Mouse (Mus musculus) hindbrain, embryonic 11.5 days (tissue): ENCODE measurements at regions not wholly inside any gene's neighbourhood (a gene's known extent, or its start where the extent isn't known, plus 50 kb on each side); places are given as distances from the start of the nearest gene placed in this dataset.
A peak's percentile ranks its signal among the peaks of the same experiment; 100 is the strongest.

Experiments
- ATAC-seq: fragments of 200-750 bp; cut with Nextera tagmentation; 2 replicates; pipeline ENCODE4 v1.8.0; 2017; ENCODE audit warnings: mild to moderate bottlenecking, moderate TSS enrichment, moderate library complexity; ENCODE audit not compliant: low FRiP score
- DNase-seq: peaks from one replicate; pipeline ENCODE4 v3.0.0-alpha.2; 2015; ENCODE audit warnings: low spot score
- H3K27ac ChIP-seq: fragments of 300-500 bp; sonication (generic); 2 replicates; pipeline ENCODE4 v1.5.1; 2014; ENCODE audit warnings: mild to moderate bottlenecking, low read depth, low read length
- H3K27me3 ChIP-seq: fragments of 300-500 bp; sonication (generic); 2 replicates; pipeline ENCODE4 v1.6.1; 2014; ENCODE audit warnings: mild to moderate bottlenecking, low read length, moderate library complexity, mixed read lengths; ENCODE audit not compliant: control insufficient read depth, insufficient read depth
- H3K36me3 ChIP-seq: fragments of 300-500 bp; sonication (generic); 2 replicates; pipeline ENCODE4 v1.6.1; 2014; ENCODE audit warnings: mild to moderate bottlenecking, low read length, moderate library complexity, mixed read lengths; ENCODE audit not compliant: control insufficient read depth, insufficient read depth
- H3K4me1 ChIP-seq: fragments of 300-500 bp; sonication (generic); replicated peaks from 2 replicates; pipeline ENCODE4 v1.6.1; 2014; ENCODE audit warnings: low read length, mixed read lengths; ENCODE audit not compliant: control insufficient read depth, insufficient read depth
- H3K4me2 ChIP-seq: fragments of 300-500 bp; sonication (generic); replicated peaks from 2 replicates; pipeline ENCODE4 v1.6.1; 2014; ENCODE audit warnings: mild to moderate bottlenecking, low read depth, low read length
- H3K4me3 ChIP-seq: fragments of 300-500 bp; sonication (generic); 2 replicates; pipeline ENCODE4 v1.5.1; 2014; ENCODE audit warnings: low read depth, low read length
- H3K9ac ChIP-seq: fragments of 300-500 bp; sonication (generic); 2 replicates; pipeline ENCODE4 v1.6.1; 2014; ENCODE audit warnings: low read depth, low read length
- H3K9me3 ChIP-seq: fragments of 300-500 bp; sonication (generic); 2 replicates; pipeline ENCODE4 v1.6.1; 2016; ENCODE audit warnings: low read length; ENCODE audit not compliant: control insufficient read depth
- whole genome bisulfite sequencing: fragments of 180-500 bp; shearing (Covaris S2); extraction: QIAGEN DNeasy Blood & Tissue Kit; methylation state at CpG from one replicate; pipeline ENCODE4 v1.1.7; 2014; 5-methylcytosine and 5-hydroxymethylcytosine counted together

DNA sequence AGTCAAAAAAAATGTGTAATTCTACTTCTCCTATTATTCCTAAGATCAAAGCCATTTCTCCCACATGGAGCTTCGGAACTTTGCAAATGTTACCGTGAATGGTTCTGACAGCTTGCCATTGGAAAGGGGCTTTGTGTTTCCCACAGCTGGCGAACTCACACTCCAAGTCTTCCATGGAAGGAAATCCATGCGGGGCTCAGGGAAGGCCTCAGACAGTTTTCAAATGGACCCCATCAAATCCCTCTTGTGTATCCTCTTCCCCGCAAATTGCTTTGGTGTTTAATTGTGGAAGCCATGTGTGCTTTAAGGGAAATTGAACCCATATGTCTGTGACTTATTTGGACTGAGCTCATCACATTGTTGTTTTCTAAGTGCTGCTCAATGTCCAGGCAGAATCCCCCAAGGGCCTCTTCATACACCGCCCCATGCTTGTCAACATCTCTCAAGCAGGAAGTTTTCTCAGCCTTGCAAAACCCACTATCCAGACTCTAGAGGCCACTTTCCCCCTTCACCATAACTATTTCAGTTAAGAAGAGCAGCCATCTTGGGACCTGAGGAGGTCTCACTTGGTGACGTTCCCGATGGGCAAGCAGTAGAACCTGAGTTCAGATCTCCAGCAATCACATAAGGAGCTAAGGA lies 310.1 kb upstream of the Prkcq start:
- no peaks in the 10 kb centered on the region for H3K9me3 ChIP-seq
- no peak overlapping the region for H3K9ac ChIP-seq
- ATAC-seq: no peak
- 70% methylated on average over 8 of the region's 8 CpGs for WGBS
- no peak overlapping the region for H3K4me2 ChIP-seq
- no peaks in the 10 kb centered on the region for H3K27me3 ChIP-seq
- DNase-seq: no peak
- H3K4me3 ChIP-seq: no peak overlapping the region
- no peaks in the 10 kb centered on the region for H3K4me1 ChIP-seq
- no peak overlapping the region for H3K27ac ChIP-seq
- no peaks in the 10 kb centered on the region for H3K36me3 ChIP-seq

DNA sequence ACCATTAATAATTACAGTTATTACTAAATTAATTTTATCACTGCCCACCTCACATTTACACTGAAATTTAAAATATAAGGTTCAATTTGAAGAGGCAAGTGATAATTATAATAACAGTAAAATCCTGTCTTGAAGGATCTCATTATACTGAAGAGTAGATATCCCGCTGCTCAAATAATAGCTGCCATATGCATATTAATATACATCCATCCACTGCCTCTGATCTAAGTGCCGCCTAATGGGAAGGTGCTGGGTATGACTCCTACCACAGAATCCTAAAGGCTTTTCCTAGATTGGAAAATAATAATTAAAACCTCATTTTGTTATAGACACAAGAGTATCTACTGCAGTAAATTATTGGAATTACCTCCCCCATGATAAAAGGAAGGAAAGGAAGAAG lies 307.5 kb upstream of the Prkcq start:
- H3K9me3 ChIP-seq: no peaks in the 10 kb centered on the region
- DNase-seq: no peak
- no peaks in the 10 kb centered on the region for H3K27me3 ChIP-seq
- 90% methylated on average over 2 of the region's 2 CpGs for WGBS
- H3K9ac ChIP-seq: no peak overlapping the region
- no peak overlapping the region for H3K27ac ChIP-seq
- no peaks in the 10 kb centered on the region for H3K4me1 ChIP-seq
- ATAC-seq: no peak
- H3K4me3 ChIP-seq: no peak overlapping the region
- no peaks in the 10 kb centered on the region for H3K36me3 ChIP-seq
- H3K4me2 ChIP-seq: no peak overlapping the region

- Histone ChIP-seq H3K27ac (no peak overlapping the region), H3K9ac (no peak overlapping the region), H3K4me2 (no peak overlapping the region), H3K36me3 (no peaks in the 10 kb centered on the region), H3K4me1 (no peaks in the 10 kb centered on the region), H3K4me3 (no peak overlapping the region), H3K27me3 (no peaks in the 10 kb centered on the region), H3K9me3 (no peaks in the 10 kb centered on the region)
- ATAC-seq: no peak
- 87% methylated on average over 4 of the region's 4 CpGs for WGBS
- no peak for DNase-seq
These were observed 297.6 kb upstream of the Prkcq start for GRCm38 (mm10) chr2:10874303-10874702.

DNA sequence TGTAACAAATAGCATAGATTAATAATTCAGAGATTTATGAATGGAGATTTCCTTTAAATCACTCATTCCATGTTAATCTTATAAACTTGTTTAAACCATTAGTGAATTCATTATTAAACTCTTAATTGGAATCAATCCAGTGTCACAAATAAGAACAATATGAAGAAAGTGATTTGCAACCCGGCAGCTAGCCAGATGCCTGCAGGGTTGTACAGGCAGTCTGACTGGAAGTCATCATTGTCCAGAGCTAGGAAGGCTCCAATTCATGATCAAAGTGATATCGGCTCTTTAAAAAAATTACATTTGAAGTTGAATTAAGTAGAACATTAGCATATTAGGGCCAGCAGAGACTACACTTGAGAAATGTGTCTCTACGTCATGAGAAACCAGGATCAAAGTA lies 270.0 kb upstream of the Prkcq start:
- no peak for DNase-seq
- no peak overlapping the region for H3K27ac ChIP-seq
- H3K4me1 ChIP-seq: no peaks in the 10 kb centered on the region
- no peak overlapping the region for H3K4me3 ChIP-seq
- 88% methylated on average over 3 of the region's 3 CpGs for WGBS
- no peak for ATAC-seq
- no peaks in the 10 kb centered on the region for H3K27me3 ChIP-seq
- H3K4me2 ChIP-seq: no peak overlapping the region
- no peaks in the 10 kb centered on the region for H3K36me3 ChIP-seq
- H3K9me3 ChIP-seq: no peaks in the 10 kb centered on the region
- no peak overlapping the region for H3K9ac ChIP-seq

DNA sequence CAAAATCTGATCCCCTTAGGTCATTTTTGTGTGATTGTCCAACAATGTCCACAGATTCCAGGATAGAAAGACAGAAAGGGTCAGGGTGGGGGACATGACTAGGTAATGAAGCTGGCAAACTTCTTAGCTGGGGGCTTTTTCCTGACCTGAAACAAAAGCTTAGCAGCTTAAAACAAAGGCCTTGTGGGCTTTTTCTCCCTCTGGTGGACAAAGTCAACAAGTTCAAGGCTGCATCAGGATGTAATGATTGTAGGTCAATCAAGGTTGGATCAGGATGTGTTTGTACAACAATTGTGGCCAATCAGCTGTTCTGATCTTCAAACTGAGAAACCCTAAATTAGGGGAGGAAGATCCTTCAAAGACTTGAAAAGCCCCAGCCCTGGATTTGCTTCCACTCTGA lies 252.0 kb upstream of the Prkcq start:
- Histone ChIP-seq H3K27ac (no peak overlapping the region), H3K27me3 (no peaks in the 10 kb centered on the region), H3K9me3 (no peaks in the 10 kb centered on the region), H3K4me3 (no peak overlapping the region), H3K4me1 (no peaks in the 10 kb centered on the region), H3K4me2 (no peak overlapping the region), H3K36me3 (no peaks in the 10 kb centered on the region), H3K9ac (no peak overlapping the region)
- ATAC-seq (no peak), DNase-seq (no peak)

- Histone ChIP-seq H3K4me1 (no peaks in the 10 kb centered on the region), H3K9ac (no peak overlapping the region), H3K27me3 (no peaks in the 10 kb centered on the region), H3K4me2 (no peak overlapping the region), H3K27ac (no peak overlapping the region), H3K4me3 (no peak overlapping the region), H3K9me3 (no peaks in the 10 kb centered on the region), H3K36me3 (no peaks in the 10 kb centered on the region)
- ATAC-seq: no peak
- 67% methylated on average over 8 of the region's 8 CpGs for WGBS
- no peak for DNase-seq
These were observed 251.0 kb upstream of the Prkcq start for GRCm38 (mm10) chr2:10920686-10921485.

DNA sequence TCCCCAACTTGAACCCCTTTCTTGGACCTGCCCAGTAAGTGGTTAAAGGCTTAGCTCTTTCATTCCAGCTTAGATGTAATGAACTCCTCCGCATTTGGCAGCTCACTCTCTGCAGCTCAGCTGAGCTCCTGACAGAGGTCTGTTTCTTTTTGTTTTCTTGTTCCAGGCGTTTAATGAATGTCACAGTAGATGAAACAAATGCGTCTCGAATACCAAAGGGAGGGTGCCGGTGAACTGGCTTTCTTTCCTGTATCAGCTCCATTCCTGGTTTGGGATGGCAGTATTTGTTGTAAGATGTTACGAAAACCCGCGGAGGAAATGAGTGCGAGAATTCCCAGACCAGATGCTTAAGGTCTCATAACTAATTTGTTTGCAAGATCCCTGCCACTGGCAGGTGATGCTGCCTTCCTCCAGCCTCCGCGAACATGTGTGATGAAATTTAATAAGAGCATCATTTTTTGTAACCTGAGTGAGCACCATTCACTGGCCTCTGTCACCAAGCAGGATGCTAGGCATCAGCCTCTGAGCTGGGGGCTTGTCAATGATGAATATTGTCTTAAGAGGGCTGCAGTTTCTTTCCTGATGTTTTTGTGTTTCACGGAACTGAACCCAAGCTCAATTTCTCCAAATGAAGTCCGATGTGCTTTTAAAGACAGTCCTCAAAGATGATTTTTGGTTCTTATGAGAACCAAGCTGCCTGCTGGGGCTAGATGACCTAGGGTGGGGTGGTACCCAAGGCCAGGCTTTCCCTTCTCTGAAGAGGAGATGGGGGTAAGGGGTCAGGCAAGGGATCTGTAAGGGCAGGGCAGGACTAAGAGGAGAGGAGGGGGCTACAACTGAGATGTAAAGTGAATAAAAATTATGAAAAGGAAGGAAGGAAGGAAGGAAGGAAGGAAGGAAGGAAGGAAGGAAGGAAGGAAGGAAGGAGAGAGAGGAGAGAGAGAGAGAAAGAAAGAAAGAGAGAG lies 250.1 kb upstream of the Prkcq start:
- no peak overlapping the region for H3K4me3 ChIP-seq
- DNase-seq: peak; percentile 2
- H3K27ac ChIP-seq: no peak overlapping the region
- no peak overlapping the region for H3K9ac ChIP-seq
- ATAC-seq: no peak
- no peaks in the 10 kb centered on the region for H3K27me3 ChIP-seq
- no peaks in the 10 kb centered on the region for H3K4me1 ChIP-seq
- 37% methylated on average over 13 of the region's 13 CpGs for WGBS
- no peak overlapping the region for H3K4me2 ChIP-seq
- H3K36me3 ChIP-seq: no peaks in the 10 kb centered on the region
- H3K9me3 ChIP-seq: no peaks in the 10 kb centered on the region

DNA sequence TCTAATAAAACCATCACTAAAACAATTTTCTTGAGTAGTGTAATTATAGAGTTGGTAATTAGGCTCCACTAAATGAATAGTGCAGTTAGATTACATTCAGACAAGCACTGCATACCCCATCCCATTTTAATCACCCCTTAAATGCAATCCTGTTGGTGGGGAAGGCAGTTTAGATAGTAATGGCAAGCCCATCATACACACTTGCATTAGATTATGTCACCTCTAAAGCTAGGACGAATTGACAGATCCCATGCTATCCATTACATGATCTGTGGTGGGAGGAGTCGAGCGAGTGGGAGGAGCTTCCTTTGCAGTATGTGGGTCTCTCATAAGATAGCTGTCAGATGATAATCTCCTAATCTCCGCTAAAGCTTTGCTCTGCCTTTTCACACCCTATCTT lies 247.9 kb upstream of the Prkcq start:
- Histone ChIP-seq H3K27me3 (no peaks in the 10 kb centered on the region), H3K9ac (no peak overlapping the region), H3K4me1 (no peaks in the 10 kb centered on the region), H3K4me3 (no peak overlapping the region), H3K4me2 (no peak overlapping the region), H3K9me3 (no peaks in the 10 kb centered on the region), H3K27ac (no peak overlapping the region), H3K36me3 (no peaks in the 10 kb centered on the region)
- DNase-seq (no peak), ATAC-seq (no peak)
- 83% methylated on average over 4 of the region's 4 CpGs for WGBS
